In the genomic region with DNA sequence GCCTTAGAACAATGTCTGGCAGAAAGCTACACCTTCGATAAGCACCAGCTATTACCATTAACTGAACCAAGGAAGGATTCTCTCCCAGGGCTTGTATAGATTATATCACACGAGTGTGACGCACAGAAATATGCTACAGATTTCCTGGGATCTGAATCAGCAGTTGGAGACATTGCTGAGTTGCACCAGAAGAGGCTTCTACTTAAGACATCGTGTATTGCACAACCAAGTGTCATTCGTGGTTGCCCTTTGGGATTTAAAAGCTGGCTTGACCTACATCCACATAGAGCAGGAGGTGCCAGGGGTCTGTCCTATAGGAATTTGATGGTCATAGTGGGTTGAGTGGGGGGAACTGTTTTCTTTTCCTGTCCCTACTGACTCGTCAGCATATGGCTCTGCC, we compare ENCODE assay signal across 15 mouse cellular contexts.
"Had no signal": no experiment of that assay in that cellular context is flagged by ENCODE, and none has a peak within 500 bp of the region (broad histone marks: within the 10 kb centered on the region; RNA-seq: fewer than 3 reads in every experiment).

No protein-coding gene starts in this region.

- H3K27ac ChIP-seq: intestine, embryonic 15.5 days; kidney, embryonic 15.5 days; left cerebral cortex, adult 2 months; limb, embryonic 10.5 days; liver, embryonic 15.5 days; midbrain, embryonic 12.5 days had no signal

- ATAC-seq: intestine, embryonic 15.5 days; midbrain, embryonic 16.5 days had no signal

- H3K9ac ChIP-seq: intestine, embryonic 15.5 days; kidney, embryonic 15.5 days; liver, embryonic 15.5 days; midbrain, embryonic 12.5 days had no signal

- H3K4me1 ChIP-seq: intestine, embryonic 15.5 days; liver, embryonic 15.5 days had no signal

- H3K36me3 ChIP-seq: intestine, embryonic 15.5 days; limb, embryonic 10.5 days; liver, embryonic 15.5 days; midbrain, embryonic 12.5 days had no signal

- H3K27me3 ChIP-seq: intestine, embryonic 15.5 days; kidney, embryonic 15.5 days; liver, embryonic 15.5 days; midbrain, embryonic 12.5 days had no signal

- DNase-seq: kidney, adult 18-20 months; kidney, postnatal 4 days; lung, adult 2 months; lung, postnatal 10 days; right cerebral cortex, adult 18-20 months; spleen, adult 18-20 months; thymus, adult 18-20 months; thymus, postnatal 14 days had no signal

- H3K4me3 ChIP-seq: intestine, embryonic 15.5 days; kidney, embryonic 15.5 days; left cerebral cortex, adult 2 months; limb, embryonic 10.5 days; liver, embryonic 15.5 days; midbrain, embryonic 12.5 days had no signal
